Mouse (Mus musculus) yolk sac, embryonic 10.5 days (tissue): ENCODE measurements around the gene Ryr1.

Experiments
- DNase-seq: peaks from one replicate; pipeline ENCODE4 v3.0.0-alpha.2; 2017; ENCODE audit warnings: low spot score

Ryr1 gene

GRCm38 (mm10) chr7:29124970-29125369, at the start of gene Ryr1:
TSS of gene Ryr1 (minus strand) at chr7:29125179.
- peak; percentile 47 for DNase-seq

DNA sequence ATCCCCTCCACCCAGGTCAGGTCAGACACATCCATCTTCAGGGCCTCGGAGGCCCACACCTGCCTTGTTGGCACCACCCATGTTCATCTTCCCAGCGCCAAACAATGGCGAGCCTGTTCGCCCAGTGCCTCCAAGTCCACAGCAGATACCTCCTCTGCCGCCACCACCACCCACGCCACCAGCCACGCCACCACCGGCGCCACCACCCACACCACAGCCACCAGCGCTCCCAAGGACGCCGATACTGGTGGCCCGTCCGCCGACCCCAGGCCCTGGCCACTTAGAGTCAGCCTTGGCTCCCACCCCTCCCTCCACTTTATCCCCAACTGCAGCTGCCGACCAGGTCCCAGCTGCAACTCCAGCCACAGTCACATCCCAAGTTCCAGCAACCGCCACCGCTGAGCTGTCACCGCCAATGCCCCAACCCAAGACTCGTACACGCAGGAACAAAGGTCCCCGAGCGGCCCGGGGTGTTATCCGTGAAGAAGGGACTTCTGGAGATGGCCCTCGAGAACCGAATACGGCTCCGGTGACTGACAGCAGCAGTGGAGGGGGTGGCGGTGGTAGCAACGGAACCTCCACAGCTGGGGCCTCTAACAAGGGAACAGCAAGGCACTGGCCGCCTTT, 47.5 kb upstream of the Ryr1 start:
- no peak for DNase-seq

- DNase-seq = no peak
These were observed 46.7 kb upstream of the Ryr1 start for GRCm38 (mm10) chr7:29171562-29172097.

- no peak for DNase-seq
These were observed 46.0 kb upstream of the Ryr1 start for GRCm38 (mm10) chr7:29170755-29171561.

DNA sequence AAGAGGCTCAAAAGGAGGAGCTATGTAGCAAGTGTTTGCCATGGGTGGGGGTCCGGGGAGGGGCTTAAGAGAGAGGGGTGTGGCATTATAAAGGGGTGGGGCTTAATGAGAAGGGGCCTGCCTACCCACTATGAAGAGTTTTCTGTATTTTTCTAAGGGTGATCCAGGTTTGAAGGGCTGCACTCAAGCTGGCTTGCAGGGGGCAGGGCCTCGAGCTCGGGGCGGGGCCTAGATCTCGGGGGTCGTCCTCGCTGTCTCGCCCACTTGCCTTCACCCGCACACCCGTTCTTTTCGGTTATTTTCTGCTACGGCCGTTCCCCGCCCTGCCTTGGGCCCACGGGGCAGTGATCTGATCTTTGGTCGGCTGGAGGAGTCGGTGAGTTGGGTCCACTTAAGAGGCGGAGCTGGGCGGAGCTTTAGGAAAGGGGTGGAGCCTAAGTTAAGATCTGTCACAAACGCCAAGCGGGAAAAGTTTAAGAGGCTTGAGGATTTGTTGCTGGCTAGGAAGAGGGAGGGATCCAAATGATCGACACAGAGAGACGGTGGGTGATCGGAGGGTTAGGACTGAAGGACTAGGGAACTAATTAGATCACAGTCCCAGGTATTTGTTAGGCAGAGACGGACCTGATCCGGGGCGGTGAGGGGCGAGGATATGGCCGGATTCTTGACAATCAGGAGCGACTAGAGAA, 45.2 kb upstream of the Ryr1 start, which contains the start of the genes Ggn and Spred3:
Ggn (plus strand) TSS at position 145 of the 689 bp plus-strand sequence.
Spred3 (minus strand) TSS at position 346 of the 689 bp plus-strand sequence.
- peak; percentile 88 for DNase-seq

- DNase-seq = peak; percentile 90
These were observed 44.5 kb upstream of the Ryr1 start for GRCm38 (mm10) chr7:29169231-29170065.

- no peak for DNase-seq
These were observed 43.8 kb upstream of the Ryr1 start for GRCm38 (mm10) chr7:29168791-29169230.

DNA sequence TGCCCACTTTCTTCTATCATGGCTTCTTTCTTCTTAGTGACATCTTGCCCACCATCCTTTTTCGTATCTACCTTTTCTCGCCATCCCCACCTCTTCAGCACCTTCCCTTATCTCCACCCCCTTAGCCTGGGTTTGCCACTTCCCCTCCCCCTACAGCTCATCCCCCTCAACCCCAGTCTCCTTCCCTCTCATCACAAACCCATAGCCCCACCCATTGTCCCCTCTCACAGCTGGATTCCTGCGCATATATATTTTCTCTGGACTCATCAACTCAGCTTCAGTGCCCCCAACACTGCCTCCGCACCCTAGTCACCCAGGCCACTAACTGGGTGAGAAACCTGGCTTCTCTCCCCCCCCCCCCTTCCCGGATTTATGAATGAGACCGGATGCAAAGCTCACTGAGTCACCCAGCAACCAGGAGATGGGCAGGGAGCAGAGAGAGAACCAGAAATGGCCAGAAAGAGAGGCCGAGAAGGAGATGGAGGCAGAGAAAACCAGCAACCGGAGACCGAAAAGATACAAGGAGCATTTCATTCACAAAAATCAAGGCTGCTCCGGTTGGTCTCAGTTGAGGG, 43.2 kb upstream of the Ryr1 start:
- DNase-seq = no peak

- no peak for DNase-seq
These were observed 42.7 kb upstream of the Ryr1 start for GRCm38 (mm10) chr7:29167656-29168055.

DNA sequence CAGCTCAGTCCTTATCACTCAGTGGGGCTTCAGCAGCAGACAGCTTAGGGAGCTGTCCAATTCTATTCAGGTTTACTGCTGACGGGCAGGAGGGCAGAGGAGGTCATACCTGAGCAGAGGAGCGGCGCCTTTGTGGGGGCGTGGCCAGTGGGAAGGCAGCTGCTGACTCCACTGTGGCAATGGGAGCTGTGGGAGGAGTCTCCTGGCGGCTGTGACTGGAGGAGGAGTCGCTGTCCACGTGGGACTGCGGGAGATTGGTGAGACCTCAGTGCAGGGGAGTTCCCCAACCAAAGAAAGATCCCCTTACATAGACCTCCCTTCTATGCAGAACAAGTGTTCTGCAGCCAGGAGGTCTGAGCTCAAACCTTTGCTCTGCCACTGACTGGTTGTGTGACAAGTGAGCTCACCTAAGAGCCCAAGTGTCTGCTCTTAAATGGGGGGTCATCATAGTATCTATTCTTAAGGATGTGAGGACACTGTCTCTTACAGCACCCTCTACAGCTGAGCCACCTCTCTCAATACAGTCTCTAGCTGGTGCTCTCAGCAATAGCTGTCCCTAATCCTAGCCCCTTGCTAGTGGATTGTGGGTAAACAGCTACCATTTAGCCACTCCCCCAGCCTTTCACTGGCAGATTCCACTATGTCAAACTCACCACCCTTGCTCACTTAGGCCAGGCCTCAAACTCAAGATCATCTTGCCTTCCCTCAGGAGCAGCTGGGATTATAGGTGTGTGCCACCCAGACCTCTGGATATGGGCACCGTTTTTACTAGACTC, 38.0 kb upstream of the Ryr1 start:
- peak; percentile 78 for DNase-seq

DNA sequence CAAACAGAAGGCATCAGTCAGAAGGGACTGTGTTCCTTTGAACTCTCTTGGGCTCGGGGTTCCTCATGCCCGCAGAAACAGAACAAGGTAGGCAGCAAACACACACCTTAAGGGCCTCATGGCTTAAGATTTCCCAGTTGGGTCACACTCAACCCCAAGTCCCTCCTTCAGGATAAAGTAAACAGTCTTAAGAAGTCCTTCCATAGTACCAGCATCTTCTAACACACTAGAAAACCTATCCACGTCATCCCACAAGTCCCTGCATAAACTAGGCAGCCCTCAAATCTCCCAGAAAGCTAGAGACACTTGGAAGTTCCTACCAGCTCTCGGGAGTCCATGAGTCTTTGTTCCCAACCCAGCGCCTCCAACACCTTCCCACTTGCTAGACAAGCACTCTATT, 37.3 kb upstream of the Ryr1 start:
- DNase-seq = no peak

- no peak for DNase-seq
These were observed 33.3 kb upstream of the Ryr1 start for GRCm38 (mm10) chr7:29158264-29158663.

GRCm38 (mm10) chr7:29155838-29156782, 31.1 kb upstream of the Ryr1 start, which contains the start of gene Fam98c:
TSS of gene Fam98c (minus strand) at chr7:29156234.
- peak; percentile 86 for DNase-seq

GRCm38 (mm10) chr7:29155196-29155837, 30.3 kb upstream of the Ryr1 start:
- peak; percentile 84 for DNase-seq

DNA sequence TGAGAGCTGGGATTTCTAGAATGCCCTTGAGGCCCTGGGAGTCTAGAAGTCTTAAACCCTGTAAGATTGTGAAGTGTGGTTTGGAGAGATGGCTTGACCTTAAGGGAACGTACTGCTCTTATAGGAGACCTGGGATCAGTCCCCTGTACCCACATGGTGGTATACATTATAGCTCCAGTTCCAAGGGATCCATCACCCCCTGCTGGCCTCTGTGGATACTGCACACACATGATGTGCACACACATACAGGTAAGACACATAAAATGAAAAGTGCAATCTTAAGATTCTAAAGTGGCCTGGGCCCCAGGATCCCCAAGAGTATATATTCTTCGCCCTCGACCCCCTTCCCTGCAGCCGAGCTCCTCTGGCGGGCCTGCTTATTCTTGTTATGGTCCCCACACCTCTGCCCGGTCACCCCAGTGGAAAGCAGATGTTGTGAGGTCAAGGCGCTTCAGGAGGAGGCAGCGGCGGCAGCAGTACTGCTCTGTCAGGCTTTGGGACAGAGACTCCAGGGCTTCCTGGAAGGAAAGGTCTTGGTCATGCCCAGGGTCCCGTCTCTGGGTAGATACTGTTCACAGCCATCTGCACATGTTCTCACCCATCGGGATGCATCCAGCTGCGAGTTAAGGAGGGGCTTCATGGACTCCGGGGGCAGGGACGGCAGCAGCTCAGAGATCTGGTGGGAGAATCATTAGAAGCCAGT, 29.2 kb upstream of the Ryr1 start:
- DNase-seq = no peak

DNA sequence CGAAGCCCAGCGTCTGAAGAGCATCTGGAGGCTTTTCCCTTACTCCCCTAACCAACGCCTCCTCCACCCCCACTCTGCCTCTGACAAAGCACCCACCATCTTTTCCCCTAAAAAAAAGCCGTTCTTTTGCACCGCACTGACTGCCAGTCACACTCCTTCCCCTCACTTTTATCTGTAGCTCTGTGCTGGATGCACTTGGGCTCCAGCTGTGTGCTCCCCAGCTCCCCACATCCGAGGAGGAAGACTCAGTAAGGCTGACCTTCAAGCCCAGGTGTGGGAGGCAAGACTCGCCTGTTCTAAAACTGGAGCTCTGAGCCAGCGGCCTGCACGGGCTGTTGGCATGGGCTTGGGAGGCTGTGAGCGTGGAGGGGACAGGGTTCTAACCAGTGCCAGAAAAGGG, 26.5 kb upstream of the Ryr1 start:
- no peak for DNase-seq

GRCm38 (mm10) chr7:29148771-29149170, 23.8 kb upstream of the Ryr1 start:
- DNase-seq = no peak
